Mouse (Mus musculus) hindbrain, postnatal 0 days (tissue): ENCODE measurements around the gene Fam19a2. TPM values are rescaled to one million over a fixed set of nuclear protein-coding genes. Genes with fewer than 3 reads are reported as not detected.

ENCODE experiments used
- ATAC-seq: fragments of 200-750 bp; cut with Nextera tagmentation; 2 replicates; pipeline ENCODE4 v1.8.0; 2017; ENCODE audit warnings: mild to moderate bottlenecking, moderate TSS enrichment, moderate library complexity
- DNase-seq: peaks from one replicate; pipeline ENCODE4 v3.0.0-alpha.2; 2015; ENCODE audit warnings: low spot score
- H3K27ac ChIP-seq: fragments of 300-500 bp; sonication (generic); 2 replicates; pipeline ENCODE4 v1.5.1; 2014; ENCODE audit warnings: mild to moderate bottlenecking
- H3K27me3 ChIP-seq: fragments of 300-500 bp; sonication (generic); 2 replicates; pipeline ENCODE4 v1.6.1; 2014; ENCODE audit warnings: low read length, mixed read lengths; ENCODE audit not compliant: insufficient read depth
- H3K36me3 ChIP-seq: fragments of 300-500 bp; sonication (generic); 2 replicates; pipeline ENCODE4 v1.6.1; 2014; ENCODE audit warnings: low read length, mixed read lengths; ENCODE audit not compliant: insufficient read depth
- H3K4me1 ChIP-seq: fragments of 300-500 bp; sonication (generic); 2 replicates; pipeline ENCODE4 v1.6.1; 2014; ENCODE audit warnings: antibody characterized with exemption, low read length, mixed read lengths; ENCODE audit not compliant: insufficient read depth
- H3K4me2 ChIP-seq: fragments of 300-500 bp; sonication (generic); 2 replicates; pipeline ENCODE4 v1.6.1; 2014; ENCODE audit warnings: low read depth, mild to moderate bottlenecking, low read length, moderate library complexity, mixed read lengths
- H3K4me3 ChIP-seq: fragments of 300-500 bp; sonication (generic); 2 replicates; pipeline ENCODE4 v1.5.1; 2014; ENCODE audit warnings: low read length
- H3K9ac ChIP-seq: fragments of 300-500 bp; sonication (generic); replicated peaks from 2 replicates; pipeline ENCODE4 v1.6.1; 2014; ENCODE audit warnings: mild to moderate bottlenecking, low read length, moderate library complexity, mixed read lengths
- H3K9me3 ChIP-seq: fragments of 300-500 bp; sonication (generic); 2 replicates; pipeline ENCODE4 v1.6.1; 2016; ENCODE audit warnings: low read length, mixed read lengths
- CTCF ChIP-seq: IDR thresholded peaks from 2 replicates; pipeline ENCODE4 v1.5.1; 2016; ENCODE audit warnings: antibody characterized with exemption, control low read depth, low read depth
- WGBS: fragments of 180-500 bp; shearing (Covaris S2); extraction: QIAGEN DNeasy Blood & Tissue Kit; methylation state at CpG from one replicate; pipeline ENCODE4 v1.1.7; 2014; 5-methylcytosine and 5-hydroxymethylcytosine counted together
- polyA plus RNA-seq: library from polyadenylated mRNA; unstranded; fragments of >200 nt; fragmentation: Nextera tagmentation; extraction: Ambion mirVana; gene quantifications from 2 replicates; pipeline ENCODE4 v1.2.1, GENCODE M21; 2015
- total RNA-seq: library from RNA; depleted of rRNA; stranded (reverse); fragments of >200 nt; gene quantifications from 2 replicates; pipeline ENCODE4 v1.2.3, GENCODE M21; 2014

The Fam19a2 gene
- total and polyA plus RNA-seq, 2 experiments from 2014 or later: 48.9 to 90.5 TPM

- H3K27me3 ChIP-seq: no peaks in the 10 kb centered on the region
- H3K4me3 ChIP-seq: no peak overlapping the region
- no peak overlapping the region for H3K9ac ChIP-seq
- no peaks in the 10 kb centered on the region for H3K4me1 ChIP-seq
- no peak overlapping the region for H3K4me2 ChIP-seq
- no peak for DNase-seq
- H3K9me3 ChIP-seq: no peaks in the 10 kb centered on the region
- H3K36me3 ChIP-seq: no peaks in the 10 kb centered on the region
- H3K27ac ChIP-seq: no peak overlapping the region
- no peak for TF ChIP-seq CTCF
- ATAC-seq: no peak
Observed at GRCm38 (mm10) chr10:123637496-123637895, 373.7 kb downstream of the Fam19a2 start.

DNA sequence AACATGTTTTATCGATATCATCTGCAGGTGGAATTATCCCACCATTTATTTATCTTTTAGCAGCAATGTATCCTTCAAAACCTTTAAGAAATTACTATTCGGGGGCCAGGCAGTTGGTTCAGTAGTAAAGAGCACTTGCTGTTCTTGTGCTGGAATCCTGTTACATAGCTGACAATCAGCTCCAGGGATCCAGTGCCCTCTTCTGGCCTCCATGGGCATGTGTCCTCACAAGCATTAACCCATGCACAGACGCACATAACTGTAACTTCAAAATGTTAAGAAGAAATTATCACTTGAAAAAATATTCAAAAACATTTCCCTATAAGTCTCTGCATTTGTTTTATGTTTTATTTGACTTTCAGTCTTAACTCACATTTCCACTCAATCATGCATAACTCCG is 381.8 kb downstream of the Fam19a2 start:
- H3K4me2 ChIP-seq: no peak overlapping the region
- H3K4me1 ChIP-seq: no peaks in the 10 kb centered on the region
- no peak for ATAC-seq
- H3K36me3 ChIP-seq: no peaks in the 10 kb centered on the region
- no peak overlapping the region for H3K27ac ChIP-seq
- 92% methylated on average over 4 of the region's 4 CpGs for WGBS
- no peaks in the 10 kb centered on the region for H3K27me3 ChIP-seq
- peak; percentile 21 for TF ChIP-seq CTCF
- H3K9me3 ChIP-seq: no peaks in the 10 kb centered on the region
- DNase-seq: no peak
- no peak overlapping the region for H3K9ac ChIP-seq
- no peak overlapping the region for H3K4me3 ChIP-seq

GRCm38 (mm10) chr10:123671208-123671607 is 407.4 kb downstream of the Fam19a2 start:
- Histone ChIP-seq H3K9ac (no peak overlapping the region), H3K4me3 (no peak overlapping the region), H3K27ac (no peak overlapping the region), H3K9me3 (no peaks in the 10 kb centered on the region), H3K4me1 (no peaks in the 10 kb centered on the region), H3K27me3 (no peaks in the 10 kb centered on the region), H3K36me3 (no peaks in the 10 kb centered on the region), H3K4me2 (no peak overlapping the region)
- no peak for DNase-seq
- no peak for TF ChIP-seq CTCF
- no peak for ATAC-seq

GRCm38 (mm10) chr10:123678284-123678864 is 414.6 kb downstream of the Fam19a2 start:
- no peak for DNase-seq
- WGBS: 12% methylated on average over 7 of the region's 7 CpGs
- Histone ChIP-seq H3K4me2 (no peak overlapping the region), H3K36me3 (no peaks in the 10 kb centered on the region), H3K4me1 (no peaks in the 10 kb centered on the region), H3K9me3 (no peaks in the 10 kb centered on the region), H3K27ac (no peak overlapping the region), H3K9ac (no peak overlapping the region), H3K27me3 (no peaks in the 10 kb centered on the region), H3K4me3 (no peak overlapping the region)
- TF ChIP-seq CTCF: no peak
- no peak for ATAC-seq

DNA sequence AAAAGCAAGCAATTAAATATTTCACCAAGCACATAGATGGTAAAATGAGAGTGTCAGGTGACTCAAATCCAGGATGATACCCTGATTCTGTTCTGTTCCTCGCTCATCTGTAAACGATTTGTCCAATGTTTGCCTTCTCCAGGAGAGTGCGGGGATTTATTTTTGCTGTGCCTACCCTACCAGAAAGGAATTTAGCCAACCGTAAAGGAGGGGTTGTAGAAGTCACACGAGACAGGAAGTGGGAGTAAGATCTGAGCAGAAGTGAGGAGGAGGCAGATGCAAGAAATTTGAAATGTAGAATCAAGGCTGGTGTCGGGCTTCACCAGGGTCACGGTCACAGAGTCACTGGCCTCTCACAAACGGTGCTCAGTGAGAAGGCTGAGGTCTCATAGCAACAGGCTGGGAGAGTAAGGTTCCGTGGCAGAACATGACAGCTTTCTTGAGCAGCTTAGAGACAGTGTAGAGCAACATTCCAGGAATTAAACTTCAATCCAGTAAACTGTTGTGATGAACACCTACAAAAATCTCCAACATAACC is 419.0 kb downstream of the Fam19a2 start:
- H3K27me3 ChIP-seq: no peaks in the 10 kb centered on the region
- H3K9ac ChIP-seq: no peak overlapping the region
- no peaks in the 10 kb centered on the region for H3K36me3 ChIP-seq
- ATAC-seq: no peak
- H3K27ac ChIP-seq: no peak overlapping the region
- 61% methylated on average over 9 of the region's 9 CpGs for WGBS
- no peak overlapping the region for H3K4me2 ChIP-seq
- TF ChIP-seq CTCF: no peak
- H3K4me3 ChIP-seq: no peak overlapping the region
- H3K9me3 ChIP-seq: no peaks in the 10 kb centered on the region
- no peak for DNase-seq
- H3K4me1 ChIP-seq: no peaks in the 10 kb centered on the region

DNA sequence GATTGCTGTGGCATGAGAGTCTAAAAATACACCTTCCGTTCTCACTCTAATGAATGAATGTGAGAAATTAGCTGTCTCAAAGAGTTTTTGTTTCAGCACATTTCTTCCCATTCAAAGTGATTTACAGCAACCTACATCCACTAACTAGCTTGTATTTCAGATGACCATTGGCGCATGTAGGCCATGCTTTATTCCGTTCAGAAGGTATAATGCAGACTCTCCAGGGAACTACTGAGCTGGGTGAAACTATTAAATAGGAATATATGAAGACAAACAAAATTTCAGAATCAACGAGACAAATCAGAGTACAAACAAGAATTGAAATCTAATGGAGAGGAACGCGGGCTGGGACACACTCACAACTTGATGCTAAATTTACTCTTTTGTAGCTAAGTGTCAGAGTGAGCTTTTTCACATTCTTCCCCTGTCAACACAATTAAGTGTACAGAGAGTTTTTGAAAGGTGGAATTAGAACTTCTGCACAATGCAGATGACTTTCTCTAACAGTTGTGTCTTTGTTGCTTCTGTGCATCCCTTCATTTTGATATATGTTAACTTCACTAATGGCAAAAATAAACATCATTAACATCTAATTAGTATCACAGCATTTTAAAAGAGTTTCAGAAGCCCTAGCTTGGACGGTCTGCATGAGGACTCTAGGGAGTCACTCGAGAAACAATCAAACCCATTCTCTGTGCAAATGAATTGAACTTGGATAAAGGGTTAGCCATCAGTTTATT is 428.6 kb downstream of the Fam19a2 start:
- ATAC-seq (no peak), DNase-seq (no peak)
- Histone ChIP-seq H3K27me3 (no peaks in the 10 kb centered on the region), H3K4me1 (no peaks in the 10 kb centered on the region), H3K9me3 (no peaks in the 10 kb centered on the region), H3K4me3 (no peak overlapping the region), H3K36me3 (no peaks in the 10 kb centered on the region), H3K4me2 (no peak overlapping the region), H3K27ac (no peak overlapping the region), H3K9ac (no peak overlapping the region)
- no peak for TF ChIP-seq CTCF
- WGBS: 60% methylated on average over 8 of the region's 8 CpGs

DNA sequence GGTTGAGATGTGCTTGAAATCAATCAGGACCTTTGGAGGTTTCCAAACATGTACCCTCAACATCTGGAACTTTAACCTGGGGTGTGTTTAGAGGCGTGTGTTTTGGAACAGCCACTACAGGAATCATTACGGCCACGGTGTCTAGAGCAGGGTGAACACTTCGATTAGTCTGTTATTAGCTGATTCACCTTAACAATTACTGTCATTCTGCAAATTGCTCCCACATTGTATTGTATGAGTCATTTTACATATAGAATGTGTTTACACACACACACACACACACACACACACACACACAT is 429.1 kb downstream of the Fam19a2 start:
- no peaks in the 10 kb centered on the region for H3K4me1 ChIP-seq
- no peak overlapping the region for H3K4me3 ChIP-seq
- no peak overlapping the region for H3K4me2 ChIP-seq
- H3K9me3 ChIP-seq: no peaks in the 10 kb centered on the region
- no peak for TF ChIP-seq CTCF
- no peak overlapping the region for H3K27ac ChIP-seq
- H3K36me3 ChIP-seq: no peaks in the 10 kb centered on the region
- no peaks in the 10 kb centered on the region for H3K27me3 ChIP-seq
- DNase-seq (no peak), ATAC-seq (no peak)
- H3K9ac ChIP-seq: no peak overlapping the region
- 86% methylated on average over 4 of the region's 4 CpGs for WGBS
